Mouse (Mus musculus) forebrain, embryonic 10.5 days (tissue): ENCODE results near the gene Taar7a. TPM values are rescaled to one million over a fixed set of nuclear protein-coding genes. Genes with fewer than 3 reads are reported as not detected.

Experiments used
- DNase-seq: peaks from one replicate; pipeline ENCODE4 v3.0.0-alpha.2; 2017; ENCODE audit warnings: low spot score; ENCODE audit errors: extremely low spot score
- H3K27ac ChIP-seq: fragments of 300-500 bp; sonication (generic); 2 replicates; pipeline ENCODE4 v1.5.1; 2016; ENCODE audit warnings: mild to moderate bottlenecking
- H3K27me3 ChIP-seq: fragments of 300-500 bp; sonication (generic); 2 replicates; pipeline ENCODE4 v1.6.1; 2016; ENCODE audit warnings: mild to moderate bottlenecking; ENCODE audit not compliant: poor library complexity, severe bottlenecking
- H3K36me3 ChIP-seq: fragments of 300-500 bp; sonication (generic); replicated peaks from 2 replicates; pipeline ENCODE4 v1.6.1; 2016; ENCODE audit warnings: mild to moderate bottlenecking, moderate library complexity
- H3K4me1 ChIP-seq: fragments of 300-500 bp; sonication (generic); 2 replicates; pipeline ENCODE4 v1.6.1; 2016
- H3K4me3 ChIP-seq: fragments of 300-500 bp; sonication (generic); 2 replicates; pipeline ENCODE4 v1.5.1; 2016; ENCODE audit warnings: mild to moderate bottlenecking, moderate library complexity
- H3K9me3 ChIP-seq: fragments of 300-500 bp; sonication (generic); 2 replicates; pipeline ENCODE4 v1.6.1; 2016; ENCODE audit warnings: mild to moderate bottlenecking, moderate library complexity
- WGBS: fragments of 180-500 bp; shearing (Covaris S2); methylation state at CpG from one replicate; pipeline ENCODE4 v1.1.7; 2016; 5-methylcytosine and 5-hydroxymethylcytosine counted together
- polyA plus RNA-seq: library from polyadenylated mRNA; unstranded; fragments of >200 nt; fragmentation: Nextera tagmentation; extraction: Ambion mirVana; gene quantifications from 2 replicates; pipeline ENCODE4 v1.2.1, GENCODE M21; 2016

The Taar7a gene
- polyA plus RNA-seq, 1 experiment from 2014 or later: not detected

DNA sequence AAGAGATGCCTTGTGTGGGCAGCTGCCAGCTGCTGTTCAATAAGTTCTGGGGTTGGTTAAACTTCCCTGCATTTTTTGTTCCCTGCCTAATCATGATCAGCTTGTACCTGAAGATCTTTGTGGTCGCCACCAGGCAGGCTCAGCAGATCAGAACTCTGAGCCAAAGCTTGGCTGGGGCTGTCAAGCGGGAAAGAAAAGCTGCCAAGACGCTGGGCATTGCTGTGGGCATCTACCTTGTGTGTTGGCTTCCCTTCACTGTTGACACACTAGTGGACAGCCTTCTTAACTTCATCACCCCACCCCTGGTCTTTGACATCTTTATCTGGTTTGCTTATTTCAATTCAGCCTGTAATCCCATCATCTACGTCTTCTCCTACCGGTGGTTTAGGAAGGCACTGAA, 22.0 kb downstream of the Taar7a start:
- no peaks in the 10 kb centered on the region for H3K4me1 ChIP-seq
- no peaks in the 10 kb centered on the region for H3K9me3 ChIP-seq
- no peak overlapping the region for H3K4me3 ChIP-seq
- no peak overlapping the region for H3K27ac ChIP-seq
- WGBS: 90% methylated on average over 5 of the region's 5 CpGs
- no peaks in the 10 kb centered on the region for H3K36me3 ChIP-seq
- DNase-seq: no peak
- H3K27me3 ChIP-seq: no peaks in the 10 kb centered on the region

DNA sequence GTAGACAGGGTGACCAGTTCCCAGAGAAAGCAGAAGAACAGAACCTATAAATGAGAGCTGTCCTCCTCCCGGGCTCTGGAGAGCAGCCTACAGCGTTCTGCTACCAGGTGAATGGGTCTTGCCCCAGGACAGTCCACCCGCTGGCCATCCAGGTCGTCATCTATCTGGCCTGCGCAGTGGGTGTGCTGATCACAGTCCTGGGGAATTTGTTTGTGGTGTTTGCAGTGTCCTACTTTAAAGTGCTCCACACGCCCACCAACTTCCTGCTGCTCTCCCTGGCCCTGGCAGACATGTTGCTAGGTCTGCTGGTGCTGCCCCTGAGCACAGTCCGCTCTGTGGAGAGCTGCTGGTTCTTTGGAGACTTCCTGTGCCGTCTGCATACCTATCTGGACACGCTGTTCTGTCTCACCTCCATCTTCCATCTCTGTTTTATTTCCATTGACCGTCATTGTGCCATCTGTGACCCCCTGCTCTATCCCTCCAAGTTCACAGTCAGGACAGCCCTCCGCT, 22.6 kb downstream of the Taar7a start, which contains the start of gene Taar5:
Taar5 (plus strand) TSS at position 51 of the 510 bp plus-strand sequence.
- no peaks in the 10 kb centered on the region for H3K4me1 ChIP-seq
- H3K27me3 ChIP-seq: no peaks in the 10 kb centered on the region
- WGBS: 90% methylated on average over 11 of the region's 11 CpGs
- no peak for DNase-seq
- H3K27ac ChIP-seq: no peak within 1 kb of the TSS
- no peaks in the 10 kb centered on the region for H3K9me3 ChIP-seq
- no peaks in the 10 kb centered on the region for H3K36me3 ChIP-seq
- no peak within 1 kb of the TSS for H3K4me3 ChIP-seq

DNA sequence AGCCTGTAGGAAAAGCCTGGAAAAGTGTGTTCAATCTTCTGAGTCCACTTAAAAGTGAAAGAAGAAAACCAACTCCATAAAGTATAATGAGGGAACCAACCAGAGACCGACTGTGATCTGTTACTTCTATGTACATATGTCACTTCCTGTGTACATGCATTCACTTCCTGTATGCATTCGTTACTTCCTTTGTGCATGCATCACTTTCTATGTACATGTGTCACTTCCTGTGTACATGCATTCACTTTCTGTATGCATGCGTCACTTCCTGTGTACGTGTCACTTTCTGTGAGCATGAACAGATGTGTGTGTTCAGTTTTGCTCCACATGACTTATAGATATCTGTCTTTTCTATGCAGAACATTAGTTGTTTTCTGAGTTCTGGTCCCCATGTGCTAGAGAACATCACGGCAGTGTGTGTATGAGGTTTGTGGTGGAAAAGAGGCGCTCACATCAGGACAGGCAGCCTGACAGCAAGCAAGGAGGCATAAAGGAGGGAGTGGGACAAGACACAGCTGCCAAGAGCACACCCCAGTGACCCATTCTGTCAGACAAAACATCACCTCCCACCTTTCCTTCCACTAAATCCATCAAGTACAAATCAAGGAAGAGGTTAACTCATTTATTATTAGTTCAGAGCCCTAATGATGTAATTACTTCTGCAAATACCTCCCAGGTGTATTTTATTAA, 28.2 kb downstream of the Taar7a start:
- 91% methylated on average over 6 of the region's 6 CpGs for WGBS
- Histone ChIP-seq H3K27me3 (no peaks in the 10 kb centered on the region), H3K9me3 (no peaks in the 10 kb centered on the region), H3K4me1 (no peaks in the 10 kb centered on the region), H3K36me3 (no peaks in the 10 kb centered on the region), H3K27ac (no peak overlapping the region), H3K4me3 (no peak overlapping the region)
- no peak for DNase-seq

DNA sequence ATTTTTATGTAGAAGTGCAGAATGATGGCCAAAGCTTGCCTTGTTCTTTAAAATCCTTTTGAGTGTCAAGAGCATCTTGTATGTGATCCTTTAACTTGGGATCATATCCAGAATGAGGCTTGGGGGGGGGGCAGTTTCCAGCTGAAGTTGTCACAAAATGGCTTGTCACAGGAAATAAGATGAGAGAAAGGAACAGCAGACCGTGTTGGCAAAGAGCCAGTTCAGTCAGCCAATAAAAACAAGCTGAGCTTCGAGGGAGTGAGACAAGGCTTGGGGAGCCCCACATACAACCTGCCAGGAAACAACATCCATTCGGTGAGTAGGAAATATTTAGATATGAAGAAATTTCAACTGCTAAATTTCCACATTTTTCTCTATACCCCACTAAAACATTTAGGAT, 29.8 kb downstream of the Taar7a start:
- H3K27ac ChIP-seq: no peak overlapping the region
- DNase-seq: no peak
- H3K4me3 ChIP-seq: no peak overlapping the region
- no peaks in the 10 kb centered on the region for H3K9me3 ChIP-seq
- H3K4me1 ChIP-seq: no peaks in the 10 kb centered on the region
- 92% methylated on average over 3 of the region's 3 CpGs for WGBS
- no peaks in the 10 kb centered on the region for H3K27me3 ChIP-seq
- H3K36me3 ChIP-seq: no peaks in the 10 kb centered on the region

DNA sequence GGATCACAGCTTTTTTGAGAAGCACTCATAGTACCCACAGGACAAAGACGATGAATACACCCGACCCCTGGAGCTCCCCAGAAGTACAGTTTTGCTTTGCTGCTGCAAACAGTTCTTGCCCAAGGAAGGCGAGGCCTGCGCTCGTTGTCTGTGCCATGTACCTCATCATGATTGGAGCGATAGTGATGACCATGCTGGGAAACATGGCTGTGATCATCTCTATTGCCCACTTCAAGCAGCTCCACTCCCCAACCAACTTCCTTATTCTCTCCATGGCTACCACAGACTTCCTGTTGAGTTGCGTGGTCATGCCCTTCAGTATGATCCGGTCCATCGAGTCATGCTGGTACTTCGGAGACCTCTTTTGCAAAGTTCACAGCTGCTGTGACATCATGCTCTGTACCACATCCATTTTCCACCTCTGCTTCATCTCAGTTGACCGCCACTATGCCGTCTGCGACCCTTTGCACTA, 32.8 kb downstream of the Taar7a start, which contains the start of gene Taar4:
Taar4 (plus strand) TSS at position 51 of the 472 bp plus-strand sequence.
- WGBS: 96% methylated on average over 13 of the region's 13 CpGs
- Histone ChIP-seq H3K27me3 (no peaks in the 10 kb centered on the region), H3K36me3 (no peaks in the 10 kb centered on the region), H3K27ac (no peak within 1 kb of the TSS), H3K4me1 (no peaks in the 10 kb centered on the region), H3K9me3 (no peaks in the 10 kb centered on the region), H3K4me3 (no peak within 1 kb of the TSS)
- DNase-seq: no peak

DNA sequence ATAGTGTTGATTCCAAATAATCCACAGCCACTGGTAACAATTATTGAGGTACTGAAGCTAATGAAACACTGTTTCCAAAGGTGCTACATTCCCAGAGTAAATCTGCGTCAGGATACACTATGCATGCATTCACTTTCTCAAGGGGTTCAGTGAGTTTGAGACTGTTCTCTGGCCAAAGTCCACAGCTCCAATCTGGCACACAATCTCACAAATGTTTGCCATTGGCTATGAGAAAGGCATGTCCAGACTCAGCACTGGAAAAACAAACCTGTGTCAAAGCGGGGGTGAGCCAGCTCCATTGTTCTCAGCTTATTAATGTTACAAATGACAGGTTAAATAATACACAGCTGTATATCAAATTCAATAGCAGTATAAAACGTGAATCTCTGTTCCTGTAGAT, 34.2 kb downstream of the Taar7a start:
- no peak overlapping the region for H3K27ac ChIP-seq
- 74% methylated on average over 3 of the region's 3 CpGs for WGBS
- no peaks in the 10 kb centered on the region for H3K9me3 ChIP-seq
- H3K36me3 ChIP-seq: no peaks in the 10 kb centered on the region
- H3K4me3 ChIP-seq: no peak overlapping the region
- no peak for DNase-seq
- no peaks in the 10 kb centered on the region for H3K4me1 ChIP-seq
- no peaks in the 10 kb centered on the region for H3K27me3 ChIP-seq

DNA sequence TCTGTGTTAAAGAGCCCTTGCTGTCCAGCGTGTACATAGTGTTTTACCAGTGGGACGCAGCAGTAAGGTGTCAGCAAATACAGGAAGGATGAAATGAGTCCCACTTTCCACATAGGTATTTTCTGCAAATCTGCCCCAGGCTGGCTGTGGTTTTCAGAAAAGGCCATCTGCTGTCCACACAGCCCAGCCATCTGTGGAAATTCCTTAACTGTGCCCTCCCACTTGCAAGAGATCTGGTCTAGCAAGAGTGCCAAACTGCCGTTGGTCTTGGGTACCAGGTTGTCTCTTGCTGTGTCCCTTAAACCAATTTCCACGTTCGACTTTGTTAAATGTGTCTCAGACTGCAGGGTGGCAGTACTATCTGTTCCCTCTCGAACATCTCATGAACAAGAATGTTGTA, 41.6 kb downstream of the Taar7a start:
- no peak for DNase-seq
- no peak overlapping the region for H3K27ac ChIP-seq
- no peaks in the 10 kb centered on the region for H3K36me3 ChIP-seq
- H3K27me3 ChIP-seq: no peaks in the 10 kb centered on the region
- WGBS: 87% methylated on average over 6 of the region's 6 CpGs
- H3K4me1 ChIP-seq: no peaks in the 10 kb centered on the region
- no peaks in the 10 kb centered on the region for H3K9me3 ChIP-seq
- H3K4me3 ChIP-seq: no peak overlapping the region

DNA sequence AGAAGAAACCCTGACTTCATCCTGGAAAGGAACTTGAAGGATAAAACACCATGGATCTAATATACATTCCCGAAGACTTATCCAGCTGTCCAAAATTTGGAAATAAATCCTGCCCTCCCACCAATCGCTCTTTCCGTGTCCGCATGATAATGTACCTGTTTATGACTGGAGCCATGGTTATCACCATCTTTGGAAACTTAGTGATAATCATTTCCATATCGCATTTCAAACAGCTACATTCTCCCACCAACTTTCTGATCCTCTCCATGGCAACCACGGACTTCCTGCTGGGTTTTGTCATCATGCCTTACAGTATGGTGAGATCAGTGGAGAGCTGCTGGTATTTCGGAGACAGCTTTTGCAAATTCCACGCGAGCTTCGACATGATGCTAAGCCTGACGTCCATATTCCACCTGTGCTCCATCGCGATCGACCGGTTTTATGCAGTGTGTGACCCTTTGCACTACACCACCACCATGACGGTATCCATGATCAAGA, 43.7 kb downstream of the Taar7a start, which contains the start of gene Taar3:
Taar3 (plus strand) TSS at position 51 of the 498 bp plus-strand sequence.
- H3K4me3 ChIP-seq: no peak within 1 kb of the TSS
- no peak within 1 kb of the TSS for H3K27ac ChIP-seq
- no peaks in the 10 kb centered on the region for H3K9me3 ChIP-seq
- DNase-seq: no peak
- no peaks in the 10 kb centered on the region for H3K4me1 ChIP-seq
- 90% methylated on average over 16 of the region's 16 CpGs for WGBS
- H3K27me3 ChIP-seq: no peaks in the 10 kb centered on the region
- H3K36me3 ChIP-seq: no peaks in the 10 kb centered on the region

DNA sequence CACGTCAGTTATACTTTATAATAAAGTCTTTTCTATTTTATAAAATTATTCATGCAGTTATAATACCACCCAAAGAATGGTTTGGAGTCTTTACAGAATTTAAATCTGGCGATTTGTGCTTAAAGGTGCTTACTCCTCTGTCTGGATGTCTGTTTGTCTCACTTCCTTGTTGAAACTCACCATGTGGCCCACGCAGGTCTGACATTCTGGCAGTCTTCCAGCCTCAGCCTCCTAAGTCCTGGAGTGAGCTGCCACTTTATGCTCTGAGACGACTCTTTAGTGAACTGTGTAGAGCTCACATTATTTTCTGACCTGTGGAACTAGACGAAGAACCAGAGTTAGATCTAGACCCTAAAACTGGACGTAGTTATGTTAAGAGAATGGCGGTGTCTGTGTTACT, 45.3 kb downstream of the Taar7a start:
- H3K36me3 ChIP-seq: no peaks in the 10 kb centered on the region
- 85% methylated on average over 7 of the region's 7 CpGs for WGBS
- no peaks in the 10 kb centered on the region for H3K27me3 ChIP-seq
- H3K4me3 ChIP-seq: no peak overlapping the region
- H3K9me3 ChIP-seq: no peaks in the 10 kb centered on the region
- H3K4me1 ChIP-seq: no peaks in the 10 kb centered on the region
- no peak overlapping the region for H3K27ac ChIP-seq
- DNase-seq: no peak

DNA sequence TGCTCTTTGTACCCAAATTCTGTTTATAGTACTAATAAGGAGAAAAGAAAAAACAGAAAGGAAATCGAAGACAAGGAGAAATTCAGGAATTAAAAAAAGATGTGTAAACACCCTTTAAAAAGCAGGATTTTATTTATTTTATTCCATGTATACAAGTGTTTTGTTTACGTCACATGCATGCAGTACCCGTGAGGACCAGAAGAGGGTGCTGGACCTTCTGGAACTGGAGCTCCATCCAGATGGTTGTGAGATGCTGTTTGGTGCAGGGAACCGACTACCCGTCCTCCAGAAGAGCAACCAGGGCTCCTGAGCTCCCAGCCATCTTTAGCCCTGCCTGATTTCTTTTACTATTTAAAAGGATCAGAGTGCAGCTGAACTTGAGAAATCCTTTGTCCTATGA, 50.8 kb downstream of the Taar7a start:
- DNase-seq: no peak
- WGBS: 81% methylated on average over 5 of the region's 5 CpGs
- no peak overlapping the region for H3K27ac ChIP-seq
- H3K36me3 ChIP-seq: no peaks in the 10 kb centered on the region
- H3K9me3 ChIP-seq: no peaks in the 10 kb centered on the region
- peaks cover 9% of the 10 kb centered on the region; the same call in 1 of the 2 replicates for H3K4me1 ChIP-seq
- no peaks in the 10 kb centered on the region for H3K27me3 ChIP-seq
- H3K4me3 ChIP-seq: no peak overlapping the region

Other genes starting within 250 kb of the Taar7a start
- gene Rps12, start 206.2 kb downstream of the Taar7a start, polyA plus RNA-seq: 153 and 161 TPM in 2 replicates
- 10.6 and 12.4 TPM in 2 replicates for gene Slc18b1, start 196.5 kb downstream of the Taar7a start, polyA plus RNA-seq
- not detected in 2 replicates for gene Vnn3, start 142.0 kb downstream of the Taar7a start, polyA plus RNA-seq
- 1.2 and 1.9 TPM in 2 replicates for gene Vnn1, start 98.8 kb downstream of the Taar7a start, polyA plus RNA-seq
- gene Taar1, start 73.1 kb downstream of the Taar7a start, polyA plus RNA-seq: not detected in 2 replicates
- gene Taar2, start 54.9 kb downstream of the Taar7a start, polyA plus RNA-seq: not detected in 2 replicates
- not detected in 2 replicates for gene Taar3, start 43.9 kb downstream of the Taar7a start, polyA plus RNA-seq
- not detected in 2 replicates for gene Taar4, start 33.0 kb downstream of the Taar7a start, polyA plus RNA-seq
- gene Taar5, start 22.8 kb downstream of the Taar7a start, polyA plus RNA-seq: not detected in 2 replicates
- gene Taar6, start 7.8 kb downstream of the Taar7a start, polyA plus RNA-seq: not detected in 2 replicates
- not detected in 2 replicates for gene Taar7b, start 6.5 kb upstream of the Taar7a start, polyA plus RNA-seq
- not detected in 2 replicates for gene Taar7d, start 33.7 kb upstream of the Taar7a start, polyA plus RNA-seq
- gene Taar7e, start 44.1 kb upstream of the Taar7a start, polyA plus RNA-seq: not detected in 2 replicates
- gene Taar7f, start 56.0 kb upstream of the Taar7a start, polyA plus RNA-seq: not detected in 2 replicates
- gene Taar8a, start 83.0 kb upstream of the Taar7a start, polyA plus RNA-seq: not detected in 2 replicates
- gene Taar8b, start 98.8 kb upstream of the Taar7a start, polyA plus RNA-seq: not detected in 2 replicates
- gene Taar8c, start 108.4 kb upstream of the Taar7a start, polyA plus RNA-seq: not detected in 2 replicates
- gene Taar9, start 116.1 kb upstream of the Taar7a start, polyA plus RNA-seq: 0.19 TPM in 1 of 2 replicates, not detected in the other
- gene Stx7, start 155.8 kb upstream of the Taar7a start, polyA plus RNA-seq: 42.3 and 42.5 TPM in 2 replicates
- 3.9 and 5.1 TPM in 2 replicates for gene Moxd1, start 230.0 kb upstream of the Taar7a start, polyA plus RNA-seq